Mouse (Mus musculus) megakaryocyte, embryonic 14.5 days (primary cell): ENCODE measurements around the gene Cnga4.

Experiments
- FLI1 ChIP-seq: IDR thresholded peaks from 2 replicates; pipeline ENCODE4 v1.6.1; 2012; ENCODE audit warnings: low read length, inconsistent platforms, mixed read lengths
- GATA1 ChIP-seq: IDR thresholded peaks from 3 replicates; pipeline ENCODE4 v1.6.1; 2012; ENCODE audit warnings: mixed read lengths, low read length, inconsistent platforms, borderline replicate concordance

DNA sequence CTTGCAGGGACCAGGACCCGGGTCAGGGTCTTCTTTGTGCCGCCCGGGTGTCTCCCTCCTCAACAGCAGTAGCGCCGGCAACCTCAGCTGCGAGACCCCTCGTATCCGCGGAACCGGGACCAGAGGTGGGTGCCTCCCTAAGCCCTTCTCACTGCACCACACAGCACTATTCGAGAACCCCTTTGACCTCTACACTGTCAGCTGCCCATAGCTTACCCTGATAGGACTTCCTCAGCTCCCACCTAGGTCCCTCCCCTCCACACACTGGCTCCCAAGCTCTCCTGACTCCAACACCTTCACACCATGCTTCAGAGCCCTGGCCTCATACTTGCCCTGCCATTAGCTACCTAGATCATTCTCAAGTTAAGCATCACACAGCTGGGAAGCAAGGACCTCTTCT is 21.7 kb downstream of the Cnga4 start:
- no peak for TF ChIP-seq GATA1
- no peak for TF ChIP-seq FLI1
